Mouse (Mus musculus): Measurements from ENCODE around the gene Car6.

The Car6 gene

DNA sequence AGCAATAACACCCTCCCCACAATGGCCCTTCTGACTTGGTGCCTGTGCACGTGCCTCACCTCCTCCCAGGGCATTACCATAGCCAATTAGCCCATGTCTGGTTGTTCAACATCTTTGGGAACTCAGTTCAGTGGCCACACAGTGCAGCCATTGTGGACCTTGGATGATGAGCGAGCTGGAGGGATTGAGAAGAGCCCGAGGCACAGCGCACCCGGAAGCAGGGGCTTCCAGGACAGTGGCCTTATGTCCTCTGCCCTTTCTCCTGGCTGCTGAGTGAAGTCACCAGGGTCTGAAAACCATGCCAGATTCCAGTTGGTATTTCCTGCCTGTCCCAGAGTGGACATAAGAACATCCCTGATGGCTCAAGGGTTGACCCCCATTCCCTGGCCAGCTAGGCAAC is at the start of gene Car6:
TSS of gene Car6 (minus strand) at position 101 of the 400 bp plus-strand sequence.
- 69% methylated on average over 5 of the region's 5 CpGs for WGBS

GRCm38 (mm10) chr4:150249731-150250270 is 48.7 kb upstream of the Car6 start:
- WGBS = 59% methylated on average over 5 of the region's 5 CpGs

DNA sequence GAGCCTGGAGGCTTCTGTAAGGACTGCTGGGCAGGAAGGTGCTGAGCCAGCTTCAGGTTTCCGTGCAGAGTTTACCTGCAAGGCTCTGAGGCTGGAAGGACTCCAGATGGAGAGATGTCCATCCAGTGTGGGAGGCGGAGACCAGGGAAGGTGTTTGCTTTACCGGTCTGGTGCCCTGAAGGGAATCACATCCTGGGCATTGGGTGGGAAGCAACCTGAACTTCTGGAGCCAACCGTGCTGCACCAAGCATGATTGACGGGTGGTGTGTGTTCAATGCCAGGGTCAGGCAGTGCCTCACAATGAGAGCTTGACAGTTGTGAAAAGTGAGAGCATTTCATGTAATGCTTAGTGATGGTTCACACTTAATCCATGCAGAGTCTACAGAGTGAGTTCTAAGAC is 47.8 kb upstream of the Car6 start:
- 61% methylated on average over 5 of the region's 5 CpGs for WGBS

GRCm38 (mm10) chr4:150248009-150248408 is 46.9 kb upstream of the Car6 start:
- WGBS = 42% methylated on average over 5 of the region's 5 CpGs

DNA sequence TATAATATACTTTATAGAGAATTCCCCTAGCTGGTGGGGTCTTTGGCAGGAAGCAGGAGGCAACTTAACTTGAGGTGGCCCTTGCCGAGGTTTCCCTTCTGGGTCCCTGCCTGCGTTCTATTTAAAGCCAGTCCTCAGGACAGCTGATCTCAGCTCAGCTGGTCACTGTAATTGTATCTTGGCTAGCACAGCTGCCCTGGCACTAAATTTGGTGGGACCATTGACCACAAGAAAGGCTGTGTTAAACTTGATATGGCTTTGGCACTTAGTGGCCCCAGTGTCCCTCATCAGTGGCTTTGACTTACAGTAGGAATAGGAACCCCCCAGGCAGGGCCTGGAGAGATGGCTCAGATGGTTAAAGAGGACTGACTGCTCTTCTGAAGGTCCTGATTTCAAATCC is 44.7 kb upstream of the Car6 start:
- WGBS = 57% methylated on average over 2 of the region's 2 CpGs

GRCm38 (mm10) chr4:150242745-150243144 is 41.6 kb upstream of the Car6 start:
- 60% methylated on average over 5 of the region's 5 CpGs for WGBS

DNA sequence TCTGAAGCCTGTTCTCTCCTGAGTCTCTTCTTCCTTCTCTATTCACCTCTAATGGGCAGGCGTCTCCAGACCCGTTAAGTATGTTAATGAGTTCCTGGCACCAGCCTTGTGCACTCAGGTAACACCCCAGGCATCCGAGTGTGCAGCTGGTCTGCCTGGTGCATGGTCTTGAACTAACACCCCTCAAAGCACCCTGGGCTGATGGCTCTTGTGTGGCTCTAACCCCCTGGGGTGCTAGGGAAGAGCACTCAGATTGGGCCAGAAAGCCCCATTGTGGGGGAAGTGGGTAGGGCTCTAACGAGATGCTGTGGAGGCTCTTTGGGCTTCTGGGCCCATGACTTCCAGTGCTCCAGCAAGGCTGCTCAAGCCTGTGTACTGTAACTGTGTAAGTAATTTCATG is 40.6 kb upstream of the Car6 start:
- WGBS = 31% methylated on average over 4 of the region's 4 CpGs

- WGBS = 40% methylated on average over 1 of the region's 1 CpGs
These were observed 39.3 kb upstream of the Car6 start for GRCm38 (mm10) chr4:150240381-150240886.

DNA sequence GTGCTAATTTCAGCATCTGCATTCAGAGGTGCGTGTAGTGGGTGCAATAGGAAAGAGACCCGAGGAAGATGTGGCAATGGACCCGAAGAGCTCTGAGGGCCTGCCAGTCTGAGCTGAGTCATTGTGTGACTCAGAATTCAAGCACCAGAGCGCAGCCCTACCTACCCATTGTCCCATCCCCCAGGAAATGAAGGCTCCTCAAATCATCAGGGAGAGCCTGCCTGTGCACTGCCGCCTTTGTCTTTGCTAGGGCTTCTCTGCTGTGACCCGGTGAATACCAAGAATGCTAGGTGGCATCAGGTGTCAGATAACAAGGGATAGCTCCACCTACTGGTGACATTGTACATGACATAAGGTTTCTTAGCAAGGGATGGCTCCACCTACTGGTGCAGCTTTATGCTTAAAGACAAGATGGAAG is 38.8 kb upstream of the Car6 start:
- 11% methylated on average over 6 of the region's 6 CpGs for WGBS

DNA sequence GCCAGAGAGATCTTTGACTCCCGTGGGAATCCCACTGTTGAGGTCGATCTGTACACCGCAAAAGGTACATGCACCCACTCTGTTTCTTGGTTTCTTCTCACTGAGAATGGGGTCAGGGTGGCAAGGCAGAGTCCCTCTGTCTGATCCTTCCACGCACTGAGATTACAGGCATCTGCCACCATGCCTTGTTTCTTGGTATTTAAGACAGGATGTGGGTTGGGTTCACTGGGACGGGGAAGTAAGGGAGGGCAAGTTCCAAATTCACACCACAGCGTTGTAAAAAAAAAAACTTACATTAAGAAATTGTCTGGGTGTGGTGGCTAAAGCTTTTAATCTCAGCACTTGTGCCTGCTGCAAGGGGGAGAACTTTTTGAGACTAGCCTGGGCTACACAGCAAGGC is 38.4 kb upstream of the Car6 start:
- 39% methylated on average over 6 of the region's 6 CpGs for WGBS

- 55% methylated on average over 5 of the region's 5 CpGs for WGBS
These were observed 38.0 kb upstream of the Car6 start for GRCm38 (mm10) chr4:150239087-150239480.

- WGBS = 15% methylated on average over 3 of the region's 3 CpGs
These were observed 37.4 kb upstream of the Car6 start for GRCm38 (mm10) chr4:150238433-150239086.

GRCm38 (mm10) chr4:150237636-150238361 is 36.7 kb upstream of the Car6 start:
- 1% methylated on average over 21 of the region's 21 CpGs for WGBS

GRCm38 (mm10) chr4:150236521-150237481 is 35.7 kb upstream of the Car6 start, which contains the start of gene Eno1:
Eno1 (plus strand) TSS chr4:150236721.
- under 1% methylated on average over 78 of the region's 78 CpGs for WGBS

- 79% methylated on average over 8 of the region's 8 CpGs for WGBS
These were observed 34.9 kb upstream of the Car6 start for GRCm38 (mm10) chr4:150236031-150236430.

DNA sequence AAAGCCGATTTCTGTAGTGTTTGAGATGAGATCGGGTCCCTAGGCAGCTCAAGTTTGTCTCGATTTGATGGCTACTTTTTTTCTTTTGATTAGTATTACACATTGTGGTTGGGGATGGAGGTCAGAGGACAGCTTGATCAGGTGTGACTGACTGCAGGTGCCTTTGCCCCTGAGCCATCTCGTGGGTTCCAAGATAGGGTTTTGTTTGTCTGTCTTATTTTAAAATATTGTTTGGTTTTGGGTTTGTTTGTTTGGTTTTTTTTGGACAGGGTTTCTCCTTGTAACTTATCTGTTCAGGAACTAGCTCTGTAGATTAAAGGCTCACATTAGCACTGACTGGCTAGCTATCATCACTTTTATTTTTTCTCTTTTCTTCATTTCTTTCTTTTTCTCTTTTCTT is 34.5 kb upstream of the Car6 start:
- 60% methylated on average over 4 of the region's 4 CpGs for WGBS

GRCm38 (mm10) chr4:150234599-150235327 is 33.6 kb upstream of the Car6 start:
- 22% methylated on average over 8 of the region's 8 CpGs for whole genome bisulfite sequencing

DNA sequence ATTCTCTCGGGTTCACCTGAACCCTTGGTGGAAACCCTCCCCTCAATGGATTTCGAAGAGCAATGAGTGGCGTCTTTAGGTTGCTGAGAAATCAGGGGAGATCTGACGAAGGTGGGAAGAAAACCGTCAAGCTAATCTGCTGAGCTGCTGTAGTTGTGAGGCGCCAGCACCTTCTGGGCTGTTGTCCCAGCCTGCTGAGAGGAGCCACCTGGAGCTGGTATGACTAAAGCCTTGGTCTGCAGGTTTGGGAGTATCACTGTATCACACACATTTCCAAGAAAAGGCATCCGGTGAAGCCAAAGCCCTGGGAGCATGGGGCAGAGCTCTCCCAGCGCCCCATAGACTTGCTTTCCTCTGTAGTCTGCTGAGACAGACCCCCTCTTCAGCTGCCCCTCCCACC is 30.7 kb upstream of the Car6 start:
- WGBS = 66% methylated on average over 8 of the region's 8 CpGs

DNA sequence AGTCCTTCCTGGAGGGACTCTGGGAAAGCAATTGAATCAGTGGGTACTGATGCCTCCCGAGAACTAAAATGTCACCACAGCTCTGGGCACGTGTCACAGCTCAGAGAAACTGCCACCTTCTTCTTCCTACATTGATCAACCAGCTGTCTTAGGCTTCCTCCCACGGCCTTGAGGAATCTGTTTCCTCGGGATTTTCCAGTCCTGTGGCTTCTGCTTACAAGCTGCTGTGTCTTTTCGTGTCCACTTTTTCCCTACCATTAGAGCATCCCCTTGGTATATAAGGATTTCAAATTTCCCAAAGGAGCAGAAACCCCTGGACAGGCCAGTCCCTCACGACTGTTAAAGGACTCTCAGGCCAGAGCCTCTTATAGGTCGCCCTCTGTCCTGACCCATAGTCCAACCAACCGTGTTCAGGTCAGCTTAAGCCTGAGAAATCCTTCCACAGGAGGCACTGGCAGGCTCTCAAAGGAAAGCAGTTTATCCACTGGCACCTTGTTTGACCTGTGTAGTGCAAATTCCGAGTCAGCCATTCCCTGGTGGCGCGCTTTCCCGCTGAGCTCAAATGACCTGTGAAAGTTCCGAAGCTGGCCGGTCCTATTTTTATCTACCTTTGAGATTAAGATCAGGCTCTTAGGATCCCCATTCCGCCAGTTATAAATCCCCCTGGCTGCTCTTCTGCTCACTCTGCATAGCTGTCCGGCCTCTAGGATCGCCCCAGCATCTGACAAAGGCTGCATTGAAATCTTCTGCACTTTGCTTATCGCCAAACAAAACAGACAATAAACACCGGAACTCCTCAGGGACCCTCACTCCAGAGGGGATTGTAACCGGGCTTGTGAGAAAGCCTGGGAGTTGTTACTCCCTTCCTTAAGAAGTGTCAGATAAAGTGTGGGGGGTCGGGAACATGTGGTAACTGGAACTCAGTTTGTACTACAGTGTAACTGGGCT is 29.6 kb upstream of the Car6 start:
- 27% methylated on average over 21 of the region's 21 CpGs for WGBS
